ENCODE assay signal across 26 mouse cellular contexts in genomic region chr5:91697075-91697474, GRCm38 (mm10).
"Had no signal": no experiment of that assay in that cellular context is flagged by ENCODE, and none has a peak within 500 bp of the region (broad histone marks: within the 10 kb centered on the region; RNA-seq: fewer than 3 reads in every experiment).

No protein-coding gene starts in this region.

- DNase-seq: cerebellum, adult 9-10 months; cerebellum, adult 9-11 months; cerebellum, postnatal 10 days; cerebellum, postnatal 14 days; cerebellum, postnatal 25 days; cerebellum, postnatal 36 days; embryo, embryonic 11 days; forebrain, postnatal 0 days; gastrocnemius, adult 2 months; gastrocnemius, postnatal 10 days; gastrocnemius, postnatal 14 days; gastrocnemius, postnatal 25 days; gastrocnemius, postnatal 36 days; heart, adult 11 months; heart, adult 18-20 months; heart, adult 2 months had no signal

- H3K27me3 ChIP-seq: embryonic facial prominence, embryonic 12.5 days; embryonic facial prominence, embryonic 13.5 days; embryonic facial prominence, embryonic 15.5 days; forebrain, embryonic 12.5 days; forebrain, embryonic 13.5 days; forebrain, embryonic 15.5 days had no signal

- H3K27ac ChIP-seq: embryonic facial prominence, embryonic 12.5 days; embryonic facial prominence, embryonic 13.5 days; embryonic facial prominence, embryonic 15.5 days; forebrain, embryonic 12.5 days; forebrain, embryonic 13.5 days; forebrain, embryonic 15.5 days; gastrocnemius, adult 2 months; heart, adult 2 months; heart, embryonic 10.5 days had no signal

- H3K9ac ChIP-seq: embryonic facial prominence, embryonic 12.5 days; embryonic facial prominence, embryonic 13.5 days; embryonic facial prominence, embryonic 15.5 days; forebrain, embryonic 12.5 days; forebrain, embryonic 13.5 days; forebrain, embryonic 15.5 days; forebrain, postnatal 0 days had no signal

- H3K4me3 ChIP-seq: embryonic facial prominence, embryonic 12.5 days; embryonic facial prominence, embryonic 13.5 days; embryonic facial prominence, embryonic 15.5 days; erythroblast, embryonic 14.5 days; forebrain, embryonic 12.5 days; forebrain, embryonic 13.5 days; forebrain, embryonic 15.5 days; gastrocnemius, adult 2 months; heart, adult 2 months; heart, embryonic 10.5 days had no signal

- H3K4me1 ChIP-seq: embryonic facial prominence, embryonic 13.5 days; embryonic facial prominence, embryonic 15.5 days; forebrain, embryonic 13.5 days; forebrain, embryonic 15.5 days had no signal

- ATAC-seq: forebrain, embryonic 13.5 days; forebrain, embryonic 14.5 days; forebrain, embryonic 15.5 days; forebrain, embryonic 16.5 days; forebrain, postnatal 0 days had no signal

- H3K9me3 ChIP-seq: embryonic facial prominence, embryonic 12.5 days; embryonic facial prominence, embryonic 13.5 days; embryonic facial prominence, embryonic 15.5 days; forebrain, embryonic 12.5 days; forebrain, embryonic 13.5 days; forebrain, embryonic 15.5 days; heart, embryonic 10.5 days had no signal

- H3K4me2 ChIP-seq: embryonic facial prominence, embryonic 12.5 days; embryonic facial prominence, embryonic 13.5 days; embryonic facial prominence, embryonic 15.5 days; forebrain, embryonic 12.5 days; forebrain, embryonic 13.5 days; forebrain, embryonic 15.5 days had no signal

- H3K36me3 ChIP-seq: embryonic facial prominence, embryonic 12.5 days; embryonic facial prominence, embryonic 13.5 days; embryonic facial prominence, embryonic 15.5 days; forebrain, embryonic 12.5 days; forebrain, embryonic 15.5 days; heart, embryonic 10.5 days had no signal
